Mouse (Mus musculus) c-Kit-positive CD71-negative TER-119-negative erythroid progenitor cells, embryonic 14.5 days (primary cell): Measurements from ENCODE around the gene Mansc4.

Experiments used
- DNase-seq: peaks from one replicate; pipeline ENCODE4 v3.0.0-alpha.2; 2013; ENCODE audit warnings: low read depth

The Mansc4 gene

DNA sequence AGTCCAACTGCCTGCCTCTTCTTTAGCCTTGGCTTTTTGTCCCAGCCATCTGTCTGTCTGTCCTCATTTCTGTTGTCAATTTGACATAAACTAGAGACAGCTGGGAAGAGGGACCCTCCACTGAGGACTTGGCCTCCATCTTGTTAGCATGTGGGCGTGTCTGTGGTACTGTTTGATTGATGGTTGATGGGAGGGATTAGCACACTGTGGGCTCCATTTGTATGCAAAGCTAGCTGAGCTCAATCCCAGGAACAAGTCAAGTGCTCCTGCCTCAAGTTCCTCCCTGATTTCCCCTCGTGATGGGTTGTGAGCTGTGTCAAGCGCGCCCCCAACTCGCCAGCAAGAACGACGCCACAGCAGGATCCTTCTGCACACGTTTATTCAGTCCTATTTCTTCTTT, 10.0 kb downstream of the Mansc4 start:
- no peak for DNase-seq

- no peak for DNase-seq
Measured at GRCm38 (mm10) chr6:147075808-147076387, 10.9 kb downstream of the Mansc4 start.

DNA sequence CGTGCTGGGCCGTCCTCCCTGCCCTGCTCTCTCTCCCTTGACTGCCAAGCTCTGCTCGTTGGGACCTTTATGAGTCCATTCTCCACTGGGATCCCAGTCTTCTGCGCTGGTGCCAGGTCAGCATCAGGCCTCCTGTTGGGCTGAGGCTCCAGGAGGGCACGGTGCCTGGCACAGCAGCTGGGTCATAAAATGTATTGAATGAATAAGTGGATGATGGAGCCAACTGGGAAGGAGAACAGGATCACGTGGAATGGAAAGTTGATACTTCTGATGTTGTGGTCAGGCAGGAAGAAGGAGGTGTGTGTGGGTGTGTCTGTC, 21.9 kb downstream of the Mansc4 start:
- no peak for DNase-seq

GRCm38 (mm10) chr6:147064226-147064943, 22.4 kb downstream of the Mansc4 start:
- DNase-seq = no peak

DNA sequence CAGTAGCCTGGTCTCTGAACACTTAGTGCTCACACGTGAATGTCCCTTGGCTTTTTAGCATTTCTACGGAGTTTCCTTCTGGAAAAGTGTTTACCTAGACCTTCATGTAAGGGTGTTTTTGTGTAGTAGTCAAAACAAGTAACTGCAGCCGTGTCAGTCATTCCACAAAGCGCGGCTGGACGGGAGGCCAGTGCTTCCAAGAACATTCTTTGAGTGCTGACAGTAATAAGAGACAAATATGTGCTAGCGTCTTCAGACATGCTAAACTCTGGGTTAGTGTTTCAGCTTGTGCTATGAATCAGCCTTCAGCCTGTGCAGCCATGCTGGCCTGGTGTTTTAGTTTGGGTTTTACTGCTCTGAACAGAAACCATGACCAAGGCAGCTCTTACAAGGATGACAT, 24.1 kb downstream of the Mansc4 start:
- DNase-seq = no peak

GRCm38 (mm10) chr6:147062034-147062433, 24.8 kb downstream of the Mansc4 start:
- DNase-seq = no peak

GRCm38 (mm10) chr6:147061630-147062029, 25.2 kb downstream of the Mansc4 start:
- no peak for DNase-seq

- DNase-seq = no peak
Measured at GRCm38 (mm10) chr6:147059326-147059725, 27.5 kb downstream of the Mansc4 start.

- no peak for DNase-seq
Measured at GRCm38 (mm10) chr6:147055374-147055977, 31.4 kb downstream of the Mansc4 start.

- DNase-seq = no peak
Measured at GRCm38 (mm10) chr6:147053785-147054646, 32.8 kb downstream of the Mansc4 start.

- no peak for DNase-seq
Measured at GRCm38 (mm10) chr6:147052440-147052839, 34.4 kb downstream of the Mansc4 start.

- DNase-seq = no peak
Measured at GRCm38 (mm10) chr6:147051666-147052065, 35.2 kb downstream of the Mansc4 start.

GRCm38 (mm10) chr6:147049239-147049805, 37.5 kb downstream of the Mansc4 start:
- no peak for DNase-seq

GRCm38 (mm10) chr6:147043633-147044032, 43.2 kb downstream of the Mansc4 start:
- no peak for DNase-seq

GRCm38 (mm10) chr6:147042291-147043290, 44.2 kb downstream of the Mansc4 start, which contains the start of gene Mrps35:
TSS of gene Mrps35 (plus strand) at chr6:147042764.
- DNase-seq = peak; percentile 83

DNA sequence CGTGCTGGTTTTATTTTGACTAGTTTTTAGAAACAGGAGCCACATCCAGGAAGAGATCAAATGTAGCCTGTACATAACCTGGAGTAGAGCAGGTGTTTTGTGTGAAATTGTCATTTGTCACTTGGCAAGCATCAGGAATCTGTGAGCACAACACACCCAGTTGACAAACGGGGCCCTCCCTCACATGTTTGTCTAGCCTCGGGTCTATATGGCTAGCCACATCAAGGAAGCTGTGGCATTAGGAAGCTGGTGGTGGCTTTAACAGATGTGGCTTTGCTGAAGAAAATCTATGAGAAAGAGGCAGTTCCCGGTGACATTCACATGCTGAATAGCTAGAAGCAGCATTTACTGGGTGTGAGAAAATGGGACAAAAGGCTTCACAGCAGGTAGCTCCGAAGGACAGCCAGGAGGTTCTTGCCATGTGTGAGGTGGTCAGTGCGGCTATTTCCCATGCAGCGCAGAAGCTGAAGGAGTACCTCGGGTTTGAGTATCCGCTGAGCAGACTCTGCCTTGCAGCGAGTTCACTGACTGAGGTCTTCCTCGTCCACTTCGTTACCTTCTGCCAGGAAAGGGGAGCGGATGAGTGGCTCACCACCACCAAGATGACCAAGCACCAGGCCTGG, 54.4 kb downstream of the Mansc4 start, which contains the start of gene Rep15:
TSS of gene Rep15 (plus strand) at position 282 of the 623 bp plus-strand sequence.
- DNase-seq = no peak

GRCm38 (mm10) chr6:147030096-147030885, 56.5 kb downstream of the Mansc4 start:
- DNase-seq = no peak

DNA sequence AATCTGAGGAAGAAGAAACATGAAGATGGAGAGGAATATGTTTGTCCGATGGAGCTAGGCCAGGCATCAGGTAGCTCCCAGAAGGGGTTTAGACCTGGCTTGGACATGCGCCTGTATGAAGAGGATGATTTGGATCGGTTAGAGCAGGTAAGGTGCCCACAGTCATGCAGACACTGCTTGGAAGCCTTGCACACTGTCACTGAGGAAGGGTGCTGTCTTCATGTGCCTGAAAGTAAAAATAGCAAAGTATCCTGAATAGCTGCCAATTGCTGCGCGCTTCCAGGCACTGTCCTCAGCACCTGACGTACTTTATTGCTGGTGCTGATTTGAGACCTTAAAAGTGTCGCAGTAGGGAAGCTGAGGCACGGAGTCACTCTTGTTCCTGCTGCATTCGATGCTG, 57.2 kb downstream of the Mansc4 start:
- no peak for DNase-seq

DNA sequence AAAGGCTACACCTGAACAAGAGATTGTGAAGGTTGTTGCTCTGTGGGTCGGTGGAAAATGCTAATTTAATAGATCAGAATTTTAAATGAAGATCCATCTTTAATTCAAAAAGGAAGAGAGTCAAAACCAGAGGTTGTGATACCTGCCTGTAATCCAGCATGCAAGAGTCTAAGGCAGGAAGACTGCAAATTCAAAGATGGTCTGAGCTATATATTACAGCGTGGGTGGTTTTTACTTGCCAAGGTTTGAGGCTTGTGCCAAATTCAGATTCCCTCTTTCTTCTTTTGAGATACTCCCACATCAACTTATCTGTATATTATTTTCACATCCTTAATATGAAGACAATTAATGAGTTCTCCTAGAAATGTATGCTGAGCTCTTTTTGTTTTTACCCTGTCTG, 58.4 kb downstream of the Mansc4 start:
- no peak for DNase-seq
